Mouse (Mus musculus): ENCODE measurements around the gene Fbxo31. TPM values are rescaled to one million over a fixed set of nuclear protein-coding genes. Genes with fewer than 3 reads are reported as not detected.
"Not testable (repeated sequence)": the region's sequence is repeated elsewhere in the genome, so short reads cannot be mapped to it uniquely, and the experiment has no call there.

The Fbxo31 gene
- 6.9 and 8.0 TPM in 2 replicates for total RNA-seq (2017)

DNA sequence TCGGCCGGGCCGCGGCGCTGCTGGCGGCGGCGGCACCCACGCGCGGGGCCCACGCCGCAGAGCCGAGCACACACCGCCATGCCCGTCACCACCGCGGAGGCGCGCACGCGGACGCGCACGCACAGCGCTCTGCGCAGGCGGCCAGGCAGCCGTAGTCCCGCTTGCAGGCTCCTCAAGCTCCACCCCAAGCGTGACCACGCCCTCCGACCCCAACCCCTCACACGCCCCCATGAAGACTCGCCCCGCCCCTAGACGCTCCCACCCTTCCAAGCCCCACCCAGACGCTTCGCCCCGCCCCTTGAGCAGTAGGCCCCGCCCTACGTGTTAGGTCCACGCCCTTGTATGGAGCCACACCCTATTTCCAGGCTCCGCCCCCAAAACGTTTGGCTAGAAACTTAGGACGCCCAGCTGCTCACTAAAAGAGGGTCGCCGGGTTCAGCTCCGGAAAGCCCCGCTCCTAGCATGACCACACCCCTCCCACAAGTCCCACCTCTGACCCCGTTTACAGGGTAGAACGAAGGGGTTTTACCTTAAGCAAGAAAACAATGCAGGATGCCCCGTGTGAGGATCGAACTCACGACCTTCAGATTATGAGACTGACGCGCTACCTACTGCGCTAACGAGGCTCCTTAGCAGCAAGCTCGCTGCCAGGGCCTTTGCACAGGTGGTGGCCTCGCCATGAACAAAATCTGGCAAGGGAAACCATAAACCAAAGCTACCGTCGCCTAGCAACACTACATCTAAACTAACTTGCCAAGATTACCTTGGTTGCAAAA lies at the start of gene Fbxo31:
Gene Fbxo31 (minus strand): TSS at position 131 of the 776 bp plus-strand sequence.
- peak; percentile 74 to 78 for ATAC-seq (replicated peaks in 1 of 2; ENCODE audit: insufficient read depth in 1 of 2, low FRiP score in 2 of 2, low TSS enrichment in 1 of 2, low read depth in 1 of 2, poor library complexity in 2 of 2, severe bottlenecking in 2 of 2)

DNA sequence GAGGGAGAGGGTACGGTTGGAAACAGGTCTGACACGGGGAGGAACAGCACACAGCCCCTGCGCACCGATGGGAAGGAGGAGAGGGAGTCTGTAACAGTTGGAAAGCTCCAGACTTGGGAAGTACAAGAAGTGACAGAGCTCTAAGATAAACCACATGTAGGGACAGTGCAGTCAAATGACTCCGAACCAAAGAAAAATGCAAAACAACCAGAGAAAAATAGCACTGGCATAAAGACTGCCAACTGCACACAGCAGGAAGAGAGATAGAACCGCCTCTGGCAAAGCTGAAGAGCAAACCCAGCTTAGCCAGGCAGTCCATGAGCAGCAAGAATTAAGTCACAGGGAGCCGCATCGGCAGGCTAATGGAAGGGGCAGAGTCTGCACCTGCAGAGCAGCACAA lies 44.4 kb upstream of the Fbxo31 start:
- ATAC-seq (replicated peaks in 1 of 2; ENCODE audit: insufficient read depth in 1 of 2, low FRiP score in 2 of 2, low TSS enrichment in 1 of 2, low read depth in 1 of 2, poor library complexity in 2 of 2, severe bottlenecking in 2 of 2) = no peak

DNA sequence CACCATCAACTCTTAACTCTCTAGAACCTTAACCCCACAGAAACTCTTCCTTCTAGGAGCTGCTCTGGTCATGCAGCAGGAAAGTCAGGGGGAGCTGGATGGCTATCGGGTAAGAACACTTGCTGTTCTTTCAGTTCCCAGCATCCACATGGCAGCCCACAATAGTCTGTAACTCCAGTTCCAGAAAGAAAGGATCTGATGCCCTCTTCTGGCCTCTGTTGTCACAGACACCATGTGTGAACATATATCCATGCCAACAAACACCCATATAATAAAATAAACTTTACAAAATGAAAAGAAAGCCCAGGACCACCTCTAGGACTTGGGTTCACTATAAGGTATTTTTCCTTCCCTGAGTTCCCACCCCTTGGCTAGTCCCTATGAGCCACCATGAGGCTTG lies 43.3 kb upstream of the Fbxo31 start:
- ATAC-seq (replicated peaks in 1 of 2; ENCODE audit: insufficient read depth in 1 of 2, low FRiP score in 2 of 2, low TSS enrichment in 1 of 2, low read depth in 1 of 2, poor library complexity in 2 of 2, severe bottlenecking in 2 of 2) = no peak

DNA sequence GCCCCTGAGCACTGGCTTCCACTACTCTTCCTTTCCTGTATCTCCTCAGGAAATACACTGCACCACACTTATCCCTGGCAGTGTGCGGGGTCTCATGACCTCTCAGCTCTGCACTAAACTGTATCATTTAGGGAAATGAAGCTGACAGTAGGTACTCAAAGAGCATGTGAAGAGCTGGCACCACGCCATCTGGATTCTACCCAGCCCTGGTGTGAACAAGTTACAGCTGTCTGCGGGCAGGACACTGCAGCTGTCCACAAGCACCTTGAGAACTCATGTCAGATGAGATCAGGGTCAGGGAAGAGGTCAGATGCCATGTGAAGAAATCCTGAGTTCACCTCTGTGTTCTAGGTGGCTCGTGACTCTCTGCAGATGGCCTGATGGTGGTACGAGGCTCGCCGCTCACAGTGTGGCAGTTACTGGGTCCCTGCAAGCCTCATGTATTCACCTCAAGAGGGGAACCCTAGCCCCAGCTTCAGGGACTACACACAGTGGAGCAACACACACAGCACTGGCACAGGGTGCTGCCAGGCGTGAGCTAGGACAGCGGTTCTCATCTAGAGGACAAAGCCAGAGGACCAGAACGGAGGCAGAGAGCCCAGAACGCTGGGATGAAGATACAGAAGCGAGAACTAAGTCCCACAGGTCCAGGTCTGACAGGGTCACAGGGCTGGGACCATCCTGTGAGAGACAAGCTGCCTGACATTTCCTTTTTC lies 42.4 kb upstream of the Fbxo31 start:
- ATAC-seq (replicated peaks in 1 of 2; ENCODE audit: insufficient read depth in 1 of 2, low FRiP score in 2 of 2, low TSS enrichment in 1 of 2, low read depth in 1 of 2, poor library complexity in 2 of 2, severe bottlenecking in 2 of 2) = no peak

DNA sequence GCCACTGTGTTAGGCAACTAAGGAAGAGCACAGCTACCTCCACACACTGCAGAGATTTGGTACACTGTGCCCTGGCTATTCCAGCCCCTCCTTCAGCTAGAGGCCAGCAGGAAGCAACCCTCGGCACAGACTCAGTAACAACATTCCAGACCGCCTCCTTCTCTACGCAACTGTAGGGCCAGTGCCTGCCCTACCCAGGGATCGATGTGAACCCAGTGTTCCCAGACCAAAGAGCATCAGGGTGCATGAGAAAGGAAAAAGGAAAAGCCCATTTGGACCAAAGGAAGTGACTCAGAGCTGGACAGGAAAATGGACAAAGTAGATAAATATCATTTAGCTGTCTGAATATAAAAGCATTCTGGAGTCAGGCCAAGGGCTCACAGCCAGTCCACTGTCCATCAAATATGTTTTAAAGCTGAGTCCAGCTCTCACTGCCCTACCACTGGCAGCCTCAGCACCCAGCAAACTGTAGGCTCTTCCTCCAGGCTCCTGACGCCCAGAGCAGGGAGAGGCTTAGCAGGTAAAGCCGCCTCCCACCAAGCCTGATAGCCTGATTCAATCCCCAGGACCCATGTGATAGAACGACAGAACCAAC lies 40.9 kb upstream of the Fbxo31 start:
- no peak for ATAC-seq (replicated peaks in 1 of 2; ENCODE audit: insufficient read depth in 1 of 2, low FRiP score in 2 of 2, low TSS enrichment in 1 of 2, low read depth in 1 of 2, poor library complexity in 2 of 2, severe bottlenecking in 2 of 2)

DNA sequence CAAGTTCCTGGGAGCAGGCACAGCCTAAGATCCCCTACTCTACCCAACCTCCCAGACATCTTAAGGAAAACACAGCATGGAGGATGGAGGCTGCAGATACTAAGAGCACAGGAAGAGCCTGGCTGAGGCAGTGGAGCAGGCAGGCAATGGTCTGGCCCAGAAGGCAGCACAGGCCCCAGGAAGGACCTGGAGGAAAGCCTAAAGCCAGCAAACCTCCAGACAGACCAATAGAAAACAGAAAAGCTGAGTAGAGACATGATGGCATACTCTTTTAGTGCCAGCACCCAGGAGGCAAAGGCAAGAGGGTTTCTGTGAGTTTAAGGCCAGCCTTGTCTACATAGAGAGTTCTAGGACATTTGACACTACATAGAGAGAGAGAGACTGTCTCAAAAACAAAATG lies 34.8 kb upstream of the Fbxo31 start:
- no peak for ATAC-seq (replicated peaks in 1 of 2; ENCODE audit: insufficient read depth in 1 of 2, low FRiP score in 2 of 2, low TSS enrichment in 1 of 2, low read depth in 1 of 2, poor library complexity in 2 of 2, severe bottlenecking in 2 of 2)

DNA sequence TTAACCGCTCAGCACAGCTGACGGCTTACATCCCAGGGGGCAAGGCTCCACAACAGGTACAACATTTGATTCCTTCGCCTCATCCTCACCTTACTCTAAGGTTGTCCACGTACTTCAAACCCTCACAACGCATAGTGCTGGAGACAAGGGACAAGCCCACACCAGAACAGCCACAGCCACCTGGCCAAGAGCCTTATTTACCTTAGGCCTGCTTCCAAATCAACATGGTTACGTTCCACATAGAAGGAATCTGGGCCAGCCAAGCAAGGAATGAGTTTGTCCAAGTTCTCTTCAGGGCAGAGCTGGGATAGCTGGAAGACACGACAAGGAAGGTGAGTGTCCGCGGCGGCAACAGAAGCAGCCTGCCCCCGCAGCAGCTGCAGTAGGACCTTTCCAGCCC lies 31.3 kb upstream of the Fbxo31 start:
- ATAC-seq (replicated peaks in 1 of 2; ENCODE audit: insufficient read depth in 1 of 2, low FRiP score in 2 of 2, low TSS enrichment in 1 of 2, low read depth in 1 of 2, poor library complexity in 2 of 2, severe bottlenecking in 2 of 2) = no peak

DNA sequence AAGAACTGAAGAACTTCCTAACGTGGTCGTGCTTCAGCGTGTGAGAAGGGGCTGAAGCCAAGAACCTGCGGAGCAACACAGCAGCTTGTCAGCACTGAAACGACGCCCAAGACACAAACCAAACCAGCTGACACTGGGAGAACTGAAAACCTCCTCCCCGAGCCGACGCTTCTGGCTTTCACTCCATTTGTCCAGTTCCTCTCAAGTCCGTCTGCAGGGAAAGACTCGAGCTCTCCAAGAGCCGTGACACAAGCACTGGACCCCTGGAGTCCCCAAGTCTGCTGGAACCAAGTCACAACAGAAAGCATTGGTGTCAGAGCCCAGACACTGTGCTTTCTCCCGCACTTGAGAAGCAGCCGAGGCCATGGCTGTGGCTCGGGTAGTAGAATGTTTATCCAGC lies 30.6 kb upstream of the Fbxo31 start:
- no peak for ATAC-seq (replicated peaks in 1 of 2; ENCODE audit: insufficient read depth in 1 of 2, low FRiP score in 2 of 2, low TSS enrichment in 1 of 2, low read depth in 1 of 2, poor library complexity in 2 of 2, severe bottlenecking in 2 of 2)

DNA sequence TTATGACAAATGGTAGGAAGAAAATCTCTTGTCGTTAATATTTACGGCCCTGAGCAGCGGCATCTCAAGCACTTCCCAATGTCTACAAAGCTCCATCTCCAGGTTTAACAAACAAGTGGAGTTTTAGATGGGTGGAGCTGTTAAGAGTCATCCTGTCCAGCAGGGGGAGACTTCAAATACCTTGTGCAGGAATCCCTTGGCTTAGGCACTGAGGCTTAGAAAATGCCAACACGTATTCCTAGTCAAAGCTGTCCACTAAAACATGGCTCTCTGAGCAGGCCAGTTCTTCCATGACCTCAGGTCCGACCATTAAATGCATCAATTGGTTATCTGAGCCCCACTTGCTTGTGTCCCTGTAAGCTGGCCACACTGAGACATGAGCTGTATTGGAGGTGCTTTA lies 29.1 kb upstream of the Fbxo31 start:
- no peak for ATAC-seq (replicated peaks in 1 of 2; ENCODE audit: insufficient read depth in 1 of 2, low FRiP score in 2 of 2, low TSS enrichment in 1 of 2, low read depth in 1 of 2, poor library complexity in 2 of 2, severe bottlenecking in 2 of 2)

DNA sequence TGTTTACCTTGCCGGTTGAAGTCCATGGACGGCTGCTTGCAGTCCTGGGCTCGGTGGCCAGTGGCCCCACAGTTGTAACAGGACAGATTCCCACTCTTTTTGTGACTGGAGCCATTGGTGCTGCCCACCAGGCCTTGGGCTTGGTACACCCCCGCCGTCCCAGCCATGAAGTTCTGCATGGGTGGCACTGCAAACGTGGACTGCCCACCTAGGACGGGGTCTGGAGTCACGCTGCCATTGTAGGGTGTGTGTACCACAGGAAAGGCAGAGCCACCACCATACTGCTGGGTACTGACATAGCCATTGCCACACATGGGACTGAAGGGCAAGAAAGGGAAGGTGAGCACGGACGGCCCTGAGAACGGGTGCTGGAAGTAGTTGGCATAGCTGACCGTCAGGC lies 25.2 kb upstream of the Fbxo31 start:
- no peak for ATAC-seq (replicated peaks in 1 of 2; ENCODE audit: insufficient read depth in 1 of 2, low FRiP score in 2 of 2, low TSS enrichment in 1 of 2, low read depth in 1 of 2, poor library complexity in 2 of 2, severe bottlenecking in 2 of 2)

DNA sequence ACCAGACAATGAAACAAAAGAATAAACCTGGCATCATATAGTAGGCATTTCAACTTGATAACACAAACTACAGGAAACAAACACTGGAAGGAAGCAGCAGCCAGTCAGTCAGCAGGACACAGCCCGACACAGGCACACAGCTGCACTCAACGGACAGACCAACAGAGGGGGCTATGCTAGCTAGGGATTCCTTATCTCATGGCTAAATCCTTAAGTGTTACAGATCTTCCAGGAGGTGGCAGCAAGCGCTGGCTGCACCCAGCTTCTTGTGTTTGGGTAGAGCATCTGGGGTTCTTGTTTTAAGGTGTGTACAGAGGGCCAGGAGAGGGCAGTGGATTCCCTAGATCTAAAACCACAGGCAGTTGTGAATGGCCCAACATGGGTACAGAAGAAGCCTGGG lies 24.3 kb upstream of the Fbxo31 start:
- peak; percentile 79 to 87 for ATAC-seq (replicated peaks in 1 of 2; ENCODE audit: insufficient read depth in 1 of 2, low FRiP score in 2 of 2, low TSS enrichment in 1 of 2, low read depth in 1 of 2, poor library complexity in 2 of 2, severe bottlenecking in 2 of 2)

DNA sequence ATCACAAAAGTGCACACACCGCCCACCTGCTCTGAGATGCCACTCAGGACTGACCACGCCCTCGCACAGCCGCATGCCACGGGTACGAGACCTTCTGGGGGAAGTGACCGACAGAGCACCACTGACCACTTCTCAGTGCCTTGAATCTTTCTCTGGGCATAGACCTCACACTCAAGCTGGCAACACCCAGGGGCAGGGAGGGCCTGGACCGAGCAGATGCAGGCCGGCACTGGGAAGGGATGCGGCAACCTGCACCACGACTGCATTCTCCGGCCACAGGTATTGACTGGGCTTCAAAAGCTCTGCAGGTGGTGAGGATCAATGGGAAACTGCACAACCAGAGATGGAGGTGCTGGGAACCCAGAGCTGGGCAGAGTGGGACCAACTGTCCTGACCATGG lies 23.8 kb upstream of the Fbxo31 start:
- ATAC-seq (replicated peaks in 1 of 2; ENCODE audit: insufficient read depth in 1 of 2, low FRiP score in 2 of 2, low TSS enrichment in 1 of 2, low read depth in 1 of 2, poor library complexity in 2 of 2, severe bottlenecking in 2 of 2) = no peak

DNA sequence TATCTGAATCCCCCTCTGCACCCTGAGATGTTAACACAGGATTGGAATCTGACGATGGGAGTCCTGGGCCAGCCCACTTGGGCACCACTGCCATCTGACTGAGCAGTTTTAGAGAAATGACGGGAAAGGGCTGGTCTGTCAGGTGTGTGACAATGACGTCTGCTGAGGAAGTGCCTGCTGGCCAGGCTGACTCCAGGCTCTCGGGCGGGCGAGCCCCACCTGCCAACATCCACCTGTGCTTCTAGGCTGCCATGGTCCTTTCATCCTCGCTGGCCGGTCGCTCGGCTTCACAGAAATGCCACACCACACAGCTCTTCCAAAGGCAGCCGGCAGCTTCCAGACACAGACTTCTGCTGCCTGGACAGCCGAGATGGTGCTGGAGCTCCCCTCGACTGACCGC lies 21.2 kb upstream of the Fbxo31 start:
- no peak for ATAC-seq (replicated peaks in 1 of 2; ENCODE audit: insufficient read depth in 1 of 2, low FRiP score in 2 of 2, low TSS enrichment in 1 of 2, low read depth in 1 of 2, poor library complexity in 2 of 2, severe bottlenecking in 2 of 2)

DNA sequence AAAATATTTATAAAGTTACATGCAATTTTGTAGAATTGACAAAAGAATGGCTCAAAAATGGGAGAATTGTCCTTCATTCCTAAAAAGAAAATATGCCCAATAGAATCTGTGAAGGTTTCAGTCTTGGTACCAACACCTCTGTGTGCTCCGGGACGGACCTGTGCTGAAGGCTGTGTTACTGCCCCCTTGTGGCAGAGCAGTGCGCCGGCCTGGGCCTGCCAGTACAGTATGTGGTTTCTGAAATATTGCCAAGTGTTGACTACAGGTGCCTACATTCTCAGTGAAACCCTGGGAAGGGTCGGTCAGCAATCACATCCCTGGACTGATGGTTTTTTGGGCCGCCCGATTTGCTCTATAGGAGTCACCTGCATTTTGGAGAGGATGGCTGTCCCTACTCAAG lies 20.3 kb upstream of the Fbxo31 start:
- ATAC-seq (replicated peaks in 1 of 2; ENCODE audit: insufficient read depth in 1 of 2, low FRiP score in 2 of 2, low TSS enrichment in 1 of 2, low read depth in 1 of 2, poor library complexity in 2 of 2, severe bottlenecking in 2 of 2) = peak; percentile 66 to 71; a peak in 3 of 4 replicates

DNA sequence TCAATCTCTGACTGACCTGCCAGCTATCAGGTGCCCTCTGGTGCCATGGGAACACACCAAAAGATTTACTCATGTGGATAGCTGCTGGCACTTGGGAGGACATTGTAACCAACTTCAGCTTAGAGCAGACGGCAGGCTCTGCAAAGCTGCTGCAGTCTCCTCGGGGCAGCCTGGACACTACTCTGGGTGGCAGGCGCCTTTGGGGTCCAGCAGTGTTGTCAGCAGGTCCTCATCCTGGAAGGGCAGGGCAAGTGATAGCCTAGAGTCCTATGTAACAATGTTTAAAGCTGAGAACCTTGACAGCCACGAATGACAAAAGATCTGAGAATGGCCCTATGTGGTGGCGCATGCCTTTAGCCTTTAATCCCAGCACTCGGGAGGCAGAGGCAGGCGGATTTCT lies 19.6 kb upstream of the Fbxo31 start:
- no peak for ATAC-seq (replicated peaks in 1 of 2; ENCODE audit: insufficient read depth in 1 of 2, low FRiP score in 2 of 2, low TSS enrichment in 1 of 2, low read depth in 1 of 2, poor library complexity in 2 of 2, severe bottlenecking in 2 of 2)

DNA sequence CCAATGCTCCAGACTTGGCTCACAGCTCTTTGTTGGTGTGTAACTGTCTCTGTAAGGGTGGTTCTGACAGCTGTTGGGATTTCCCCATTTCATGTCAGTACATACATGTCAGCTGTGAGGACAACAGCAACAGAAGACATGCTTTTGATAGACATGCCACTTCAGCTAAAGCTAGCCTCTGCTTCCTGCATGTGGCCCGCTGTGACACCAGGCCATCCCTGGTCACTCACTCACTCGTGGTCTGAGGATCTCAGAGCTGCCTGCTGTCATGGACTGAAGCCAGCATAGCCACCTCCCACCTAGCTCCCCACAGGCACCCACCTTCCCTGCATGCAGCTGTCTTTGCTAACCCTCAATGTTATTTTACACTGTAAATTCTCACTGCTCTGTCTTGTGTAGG lies 18.9 kb upstream of the Fbxo31 start:
- not testable (repeated sequence) for ATAC-seq (replicated peaks in 1 of 2; ENCODE audit: insufficient read depth in 1 of 2, low FRiP score in 2 of 2, low TSS enrichment in 1 of 2, low read depth in 1 of 2, poor library complexity in 2 of 2, severe bottlenecking in 2 of 2)

DNA sequence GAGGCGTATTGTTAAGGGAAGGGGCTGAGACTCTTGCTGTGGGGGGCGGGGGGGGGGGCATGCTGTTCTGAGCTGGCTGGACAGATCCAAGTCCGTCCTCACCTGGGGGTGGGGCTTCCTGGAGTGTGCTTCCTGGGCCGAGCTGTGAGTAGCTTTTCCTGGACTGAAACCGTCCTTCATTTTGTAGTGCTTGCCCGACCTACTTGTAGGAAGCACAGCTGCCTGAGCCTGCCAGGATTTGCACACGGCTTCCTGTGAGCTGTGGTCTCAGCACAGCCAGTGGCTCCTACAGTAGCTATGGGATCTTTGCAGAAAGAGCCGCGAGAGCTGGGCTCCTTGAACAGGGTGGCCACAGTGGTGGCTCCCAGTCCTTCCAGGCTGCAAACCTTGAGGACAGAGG lies 15.4 kb upstream of the Fbxo31 start:
- ATAC-seq (replicated peaks in 1 of 2; ENCODE audit: insufficient read depth in 1 of 2, low FRiP score in 2 of 2, low TSS enrichment in 1 of 2, low read depth in 1 of 2, poor library complexity in 2 of 2, severe bottlenecking in 2 of 2) = no peak

DNA sequence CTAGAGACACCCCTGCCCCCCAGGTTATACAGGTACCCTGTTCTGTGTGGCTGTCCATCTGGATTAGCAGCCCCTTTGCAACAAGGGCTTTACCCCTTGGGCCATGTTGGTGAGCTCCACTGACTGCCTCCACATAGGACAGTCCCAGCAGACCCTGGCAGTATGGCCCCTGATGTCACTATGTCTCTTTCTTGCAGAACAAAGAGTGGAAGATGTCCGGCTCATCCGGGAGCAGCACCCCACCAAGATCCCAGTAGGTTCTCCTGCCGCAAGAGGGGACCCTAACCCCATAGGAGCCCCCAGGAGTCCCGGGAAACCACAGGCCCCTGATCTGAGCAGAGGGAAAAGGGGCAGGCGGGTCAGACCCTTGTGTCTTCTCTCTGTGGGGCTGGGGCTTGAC lies 14.7 kb upstream of the Fbxo31 start:
- ATAC-seq (replicated peaks in 1 of 2; ENCODE audit: insufficient read depth in 1 of 2, low FRiP score in 2 of 2, low TSS enrichment in 1 of 2, low read depth in 1 of 2, poor library complexity in 2 of 2, severe bottlenecking in 2 of 2) = no peak
